Mouse (Mus musculus) liver, embryonic 14.5 days (tissue): Measurements from ENCODE around the gene Amfr.

Experiments used
- CTCF ChIP-seq: IDR thresholded peaks from 2 replicates; pipeline ENCODE4 v1.5.1; 2016; ENCODE audit warnings: antibody characterized with exemption, low read depth, control low read depth
- EP300 ChIP-seq: IDR thresholded peaks from 2 replicates; pipeline ENCODE4 v1.6.1; 2016; ENCODE audit warnings: antibody characterized with exemption, low read depth

- no peak for TF ChIP-seq CTCF
- TF ChIP-seq EP300, result no peak
Observed at GRCm38 (mm10) chr8:93969626-93970340, 42.9 kb downstream of the Amfr start.
